Mouse (Mus musculus): ENCODE data around the gene Zic1. TPM values are rescaled to one million over a fixed set of nuclear protein-coding genes. Genes with fewer than 3 reads are reported as not detected.

Gene Zic1
- polyA plus RNA-seq, 1 experiment = 0.13 TPM

- Histone ChIP-seq H3K9ac (ENCODE audit: low read depth, poor library complexity, severe bottlenecking) (no peak overlapping the region), H3K27ac (ENCODE audit: insufficient read depth, low read length) (no peak overlapping the region), H3K36me3 (ENCODE audit: control insufficient read depth, insufficient read depth, low read length, poor library complexity, severe bottlenecking) (no peaks in the 10 kb centered on the region), H3K4me1 (ENCODE audit: control insufficient read depth, insufficient read depth, low read length) (no peaks in the 10 kb centered on the region), H3K4me3 (ENCODE audit: low read depth, low read length) (no peak overlapping the region), H3K27me3 (ENCODE audit: control insufficient read depth, insufficient read depth, low read length, poor library complexity, severe bottlenecking) (peaks cover 31% of the 10 kb centered on the region), H3K9me3 (replicated peaks; ENCODE audit: control insufficient read depth, insufficient read depth, low read length, poor library complexity, severe bottlenecking) (no peaks in the 10 kb centered on the region)
- TF ChIP-seq CTCF (IDR thresholded peaks at IDR 0.05; ENCODE audit: low read depth, low read length) (no peak), POLR2A (IDR thresholded peaks at IDR 0.05; ENCODE audit: insufficient read depth, low read length) (no peak), EP300 (IDR thresholded peaks at IDR 0.05; ENCODE audit: insufficient read depth, low read depth, low read length) (no peak)
These were observed 6.0 kb upstream of the Zic1 start for GRCm38 (mm10) chr9:91371608-91372007.

- no peak overlapping the region for H3K4me3 ChIP-seq (ENCODE audit: low read depth, low read length)
- no peak overlapping the region for H3K27ac ChIP-seq (ENCODE audit: insufficient read depth, low read length)
These were observed 5.4 kb upstream of the Zic1 start for GRCm38 (mm10) chr9:91371011-91371410.

GRCm38 (mm10) chr9:91370191-91370708 is 4.6 kb upstream of the Zic1 start:
- Histone ChIP-seq H3K9me3 (replicated peaks; ENCODE audit: control insufficient read depth, insufficient read depth, low read length, poor library complexity, severe bottlenecking) (no peaks in the 10 kb centered on the region), H3K27me3 (ENCODE audit: control insufficient read depth, insufficient read depth, low read length, poor library complexity, severe bottlenecking) (peaks cover 30% of the 10 kb centered on the region), H3K9ac (ENCODE audit: low read depth, poor library complexity, severe bottlenecking) (no peak overlapping the region), H3K4me1 (ENCODE audit: control insufficient read depth, insufficient read depth, low read length) (no peaks in the 10 kb centered on the region), H3K27ac (ENCODE audit: insufficient read depth, low read length) (no peak overlapping the region), H3K4me3 (ENCODE audit: low read depth, low read length) (no peak overlapping the region), H3K36me3 (ENCODE audit: control insufficient read depth, insufficient read depth, low read length, poor library complexity, severe bottlenecking) (no peaks in the 10 kb centered on the region)
- TF ChIP-seq POLR2A (IDR thresholded peaks at IDR 0.05; ENCODE audit: insufficient read depth, low read length) = no peak
- TF ChIP-seq CTCF (IDR thresholded peaks at IDR 0.05; ENCODE audit: low read depth, low read length) = no peak
- TF ChIP-seq EP300 (IDR thresholded peaks at IDR 0.05; ENCODE audit: insufficient read depth, low read depth, low read length) = no peak

More at GRCm38 (mm10) chr9:91371011-91371410, 5.4 kb upstream of the Zic1 start:
- H3K9me3 ChIP-seq (replicated peaks; ENCODE audit: control insufficient read depth, insufficient read depth, low read length, poor library complexity, severe bottlenecking) = no peaks in the 10 kb centered on the region
- H3K36me3 ChIP-seq (ENCODE audit: control insufficient read depth, insufficient read depth, low read length, poor library complexity, severe bottlenecking) = no peaks in the 10 kb centered on the region
- TF ChIP-seq POLR2A (IDR thresholded peaks at IDR 0.05; ENCODE audit: insufficient read depth, low read length) = no peak
- no peaks in the 10 kb centered on the region for H3K4me1 ChIP-seq (ENCODE audit: control insufficient read depth, insufficient read depth, low read length)
- no peak overlapping the region for H3K9ac ChIP-seq (ENCODE audit: low read depth, poor library complexity, severe bottlenecking)
- H3K27me3 ChIP-seq (ENCODE audit: control insufficient read depth, insufficient read depth, low read length, poor library complexity, severe bottlenecking) = peaks cover 35% of the 10 kb centered on the region

- Histone ChIP-seq H3K36me3 (ENCODE audit: control insufficient read depth, insufficient read depth, low read length, poor library complexity, severe bottlenecking) (no peaks in the 10 kb centered on the region), H3K27me3 (ENCODE audit: control insufficient read depth, insufficient read depth, low read length, poor library complexity, severe bottlenecking) (peaks cover 34% of the 10 kb centered on the region), H3K4me3 (ENCODE audit: low read depth, low read length) (no peak overlapping the region), H3K4me1 (ENCODE audit: control insufficient read depth, insufficient read depth, low read length) (no peaks in the 10 kb centered on the region), H3K9me3 (replicated peaks; ENCODE audit: control insufficient read depth, insufficient read depth, low read length, poor library complexity, severe bottlenecking) (no peaks in the 10 kb centered on the region), H3K9ac (ENCODE audit: low read depth, poor library complexity, severe bottlenecking) (no peak overlapping the region), H3K27ac (ENCODE audit: insufficient read depth, low read length) (no peak overlapping the region)
- no peak for TF ChIP-seq CTCF (IDR thresholded peaks at IDR 0.05; ENCODE audit: low read depth, low read length)
- TF ChIP-seq EP300 (IDR thresholded peaks at IDR 0.05; ENCODE audit: insufficient read depth, low read depth, low read length) = no peak
- no peak for TF ChIP-seq POLR2A (IDR thresholded peaks at IDR 0.05; ENCODE audit: insufficient read depth, low read length)
These were observed 3.8 kb upstream of the Zic1 start for GRCm38 (mm10) chr9:91369293-91369991.

- TF ChIP-seq EP300 (IDR thresholded peaks at IDR 0.05; ENCODE audit: insufficient read depth, low read depth, low read length) = no peak
- no peak for TF ChIP-seq POLR2A (IDR thresholded peaks at IDR 0.05; ENCODE audit: insufficient read depth, low read length)
- no peak overlapping the region for H3K27ac ChIP-seq (ENCODE audit: insufficient read depth, low read length)
- H3K4me3 ChIP-seq (ENCODE audit: low read depth, low read length) = no peak overlapping the region
- H3K4me1 ChIP-seq (ENCODE audit: control insufficient read depth, insufficient read depth, low read length) = no peaks in the 10 kb centered on the region
- H3K9me3 ChIP-seq (replicated peaks; ENCODE audit: control insufficient read depth, insufficient read depth, low read length, poor library complexity, severe bottlenecking) = no peaks in the 10 kb centered on the region
- no peak overlapping the region for H3K9ac ChIP-seq (ENCODE audit: low read depth, poor library complexity, severe bottlenecking)
- H3K27me3 ChIP-seq (ENCODE audit: control insufficient read depth, insufficient read depth, low read length, poor library complexity, severe bottlenecking) = peaks cover 38% of the 10 kb centered on the region
- H3K36me3 ChIP-seq (ENCODE audit: control insufficient read depth, insufficient read depth, low read length, poor library complexity, severe bottlenecking) = no peaks in the 10 kb centered on the region
These were observed 3.3 kb upstream of the Zic1 start for GRCm38 (mm10) chr9:91368946-91369292.

- H3K27ac ChIP-seq (ENCODE audit: insufficient read depth, low read length) = no peak overlapping the region
- no peaks in the 10 kb centered on the region for H3K4me1 ChIP-seq (ENCODE audit: control insufficient read depth, insufficient read depth, low read length)
- TF ChIP-seq EP300 (IDR thresholded peaks at IDR 0.05; ENCODE audit: insufficient read depth, low read depth, low read length) (no peak), POLR2A (IDR thresholded peaks at IDR 0.05; ENCODE audit: insufficient read depth, low read length) (no peak), CTCF (IDR thresholded peaks at IDR 0.05; ENCODE audit: low read depth, low read length) (no peak)
- H3K27me3 ChIP-seq (ENCODE audit: control insufficient read depth, insufficient read depth, low read length, poor library complexity, severe bottlenecking) = peaks cover 38% of the 10 kb centered on the region
- no peak overlapping the region for H3K9ac ChIP-seq (ENCODE audit: low read depth, poor library complexity, severe bottlenecking)
- H3K4me3 ChIP-seq (ENCODE audit: low read depth, low read length) = no peak overlapping the region
- no peaks in the 10 kb centered on the region for H3K36me3 ChIP-seq (ENCODE audit: control insufficient read depth, insufficient read depth, low read length, poor library complexity, severe bottlenecking)
- no peaks in the 10 kb centered on the region for H3K9me3 ChIP-seq (replicated peaks; ENCODE audit: control insufficient read depth, insufficient read depth, low read length, poor library complexity, severe bottlenecking)
These were observed 2.5 kb upstream of the Zic1 start for GRCm38 (mm10) chr9:91368150-91368549.

Measured in ES-Bruce4 (cell line).